Mouse (Mus musculus): ENCODE measurements around the gene Tulp1. TPM values are rescaled to one million over a fixed set of nuclear protein-coding genes. Genes with fewer than 3 reads are reported as not detected.

The Tulp1 gene
- polyA plus RNA-seq, 1 experiment from 2014 or later: 9.3 TPM

DNA sequence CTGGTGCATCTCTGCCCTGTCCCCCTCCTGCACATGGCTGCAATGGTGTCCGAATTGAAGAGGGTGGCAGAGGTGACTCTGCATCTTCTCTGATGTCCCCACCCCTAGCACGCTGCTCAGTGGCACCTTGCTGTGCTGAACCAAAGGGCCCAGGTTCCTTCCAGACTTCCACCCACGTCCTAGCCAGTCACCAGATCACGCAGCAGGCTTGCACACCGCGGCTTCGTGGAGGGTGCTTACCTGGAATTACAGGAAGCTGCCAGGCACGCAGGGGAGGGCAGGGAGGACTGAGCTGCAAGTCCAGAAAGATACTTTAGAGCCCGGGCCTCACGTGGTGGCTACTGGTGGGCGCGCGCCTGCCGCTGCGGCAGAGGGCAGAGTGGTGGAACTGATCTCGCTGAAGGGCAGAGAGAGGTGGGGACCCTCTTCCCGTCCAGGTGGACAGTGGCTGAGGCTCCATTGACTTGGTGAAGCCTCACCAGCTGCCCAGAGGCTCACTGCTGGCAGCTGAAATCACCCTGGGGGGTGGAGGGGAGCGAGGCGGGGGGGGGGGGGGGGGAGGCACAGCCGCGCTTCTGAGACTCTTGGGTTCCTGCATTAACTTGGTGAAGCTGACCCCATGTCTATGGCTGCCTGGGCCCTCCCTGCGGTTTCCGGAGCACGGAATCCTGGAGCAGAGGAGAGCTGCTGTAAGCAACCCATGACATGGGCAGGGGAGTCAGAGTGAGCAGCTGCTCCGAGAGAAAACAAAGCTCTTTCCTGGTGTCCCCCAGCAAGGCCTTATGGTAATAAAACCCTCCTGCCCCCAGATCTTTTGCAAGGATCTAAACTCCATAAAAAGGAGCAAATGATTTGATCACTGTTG is 26.8 kb upstream of the Tulp1 start:
- peaks cover 13% of the 10 kb centered on the region; the same call in 1 of the 2 replicates for H3K27me3 ChIP-seq
- peak overlapping the region; percentile 30 for H3K4me2 ChIP-seq (replicated peaks)
- no peaks in the 10 kb centered on the region for H3K9me3 ChIP-seq
- H3K4me3 ChIP-seq: no peak overlapping the region
- 6% methylated on average over 21 of the region's 25 CpGs for WGBS
- ATAC-seq (ENCODE audit: insufficient number of reproducible peaks, insufficient read depth, low FRiP score, low TSS enrichment): no peak
- no peaks in the 10 kb centered on the region for H3K36me3 ChIP-seq
- H3K4me1 ChIP-seq: peaks cover 31% of the 10 kb centered on the region
- 0 out of 2 replicates have a peak overlapping the region, but pooled peaks have one; percentile 1 for H3K9ac ChIP-seq
- no peak overlapping the region for H3K27ac ChIP-seq

DNA sequence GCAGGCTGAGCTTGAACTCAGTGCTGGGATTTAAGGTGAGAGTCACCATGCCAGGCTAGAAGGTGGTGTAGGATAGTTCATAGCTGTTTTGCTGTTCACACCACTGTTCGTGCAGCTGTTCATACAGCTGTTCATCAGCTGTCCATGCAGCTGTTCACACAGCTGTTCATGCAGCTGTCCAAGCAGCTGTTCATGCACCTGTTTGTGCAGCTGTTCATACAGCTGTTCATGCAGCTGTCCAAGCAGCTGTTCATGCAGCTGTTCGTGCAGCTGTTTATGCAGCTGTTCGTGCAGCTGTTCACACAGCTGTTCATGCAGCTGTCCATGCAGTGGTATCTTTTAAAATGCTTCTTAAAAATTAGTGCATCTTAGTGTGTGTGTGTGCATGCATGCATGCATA is 23.5 kb upstream of the Tulp1 start:
- peaks cover 18% of the 10 kb centered on the region for H3K27me3 ChIP-seq
- no peaks in the 10 kb centered on the region for H3K36me3 ChIP-seq
- H3K9ac ChIP-seq: no peak overlapping the region
- H3K27ac ChIP-seq: no peak overlapping the region
- peaks cover 21% of the 10 kb centered on the region for H3K4me1 ChIP-seq
- ATAC-seq (ENCODE audit: insufficient number of reproducible peaks, insufficient read depth, low FRiP score, low TSS enrichment): no peak
- H3K9me3 ChIP-seq: no peaks in the 10 kb centered on the region
- no peak overlapping the region for H3K4me2 ChIP-seq (replicated peaks)
- H3K4me3 ChIP-seq: no peak overlapping the region
- 86% methylated on average over 3 of the region's 3 CpGs for WGBS

DNA sequence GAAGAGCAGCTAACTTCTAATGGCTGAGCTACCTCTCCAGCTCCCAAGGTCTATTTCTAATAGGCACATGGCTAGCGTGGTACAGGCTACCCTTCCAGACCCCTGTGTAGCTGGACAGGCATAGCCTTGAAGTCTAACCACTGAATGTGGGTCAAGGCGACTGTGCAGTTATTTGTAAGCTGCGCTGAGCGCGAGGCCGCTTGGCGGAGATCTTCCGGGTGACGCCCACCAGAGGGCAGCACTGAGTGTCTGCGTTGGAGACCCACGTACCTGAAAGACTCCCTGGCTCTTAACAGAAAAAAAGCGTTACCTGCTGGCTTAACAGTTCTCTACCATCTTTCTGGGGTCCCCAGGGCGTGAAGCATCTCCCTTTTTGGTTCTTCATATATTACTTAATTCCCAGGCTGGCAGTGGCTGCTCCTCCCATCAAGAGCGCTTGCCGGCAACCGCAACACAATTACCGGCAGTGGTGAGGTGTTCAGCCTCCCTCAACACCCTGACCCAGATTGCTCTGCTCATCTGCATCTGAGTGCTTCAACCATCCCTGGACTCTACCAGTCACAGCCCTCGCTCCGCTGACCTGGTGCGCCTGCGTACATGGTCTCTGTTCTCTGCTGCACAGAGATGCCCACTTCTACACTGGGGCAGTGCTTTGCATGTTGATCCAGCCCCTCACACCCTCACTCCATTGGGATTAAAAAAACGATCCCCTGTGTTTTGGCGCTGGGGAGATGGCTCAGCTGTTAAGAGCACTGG is 21.3 kb upstream of the Tulp1 start:
- H3K4me3 ChIP-seq: no peak overlapping the region
- no peak for ATAC-seq (ENCODE audit: insufficient number of reproducible peaks, insufficient read depth, low FRiP score, low TSS enrichment)
- H3K9me3 ChIP-seq: no peaks in the 10 kb centered on the region
- peaks cover 5% of the 10 kb centered on the region; the same call in 1 of the 2 replicates for H3K4me1 ChIP-seq
- peak overlapping the region; percentile 38 for H3K4me2 ChIP-seq (replicated peaks)
- no peaks in the 10 kb centered on the region for H3K36me3 ChIP-seq
- no peak overlapping the region for H3K9ac ChIP-seq
- peaks cover 18% of the 10 kb centered on the region for H3K27me3 ChIP-seq
- no peak overlapping the region for H3K27ac ChIP-seq
- 6% methylated on average over 23 of the region's 23 CpGs for WGBS

DNA sequence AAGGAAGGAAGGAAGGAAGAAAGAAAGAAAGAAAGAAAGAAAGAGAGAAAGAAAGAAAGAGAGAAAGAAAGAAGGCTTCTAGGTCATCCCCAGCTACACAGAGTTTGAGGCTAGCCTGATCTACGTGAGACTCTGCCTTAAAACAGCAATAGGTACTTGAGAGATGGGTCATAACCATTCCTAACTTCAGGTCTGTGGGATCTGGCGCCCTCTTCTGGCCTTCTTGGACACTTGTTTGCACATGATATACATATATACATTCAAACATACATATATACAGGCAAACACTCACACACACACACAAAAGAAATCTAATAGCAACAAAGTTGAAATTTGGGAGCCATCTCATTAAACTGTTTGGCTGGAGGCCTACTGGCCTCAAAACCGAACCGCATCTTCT is 19.3 kb upstream of the Tulp1 start:
- no peaks in the 10 kb centered on the region for H3K36me3 ChIP-seq
- H3K9me3 ChIP-seq: no peaks in the 10 kb centered on the region
- no peak overlapping the region for H3K9ac ChIP-seq
- H3K27ac ChIP-seq: no peak overlapping the region
- H3K4me3 ChIP-seq: no peak overlapping the region
- H3K27me3 ChIP-seq: peaks cover 18% of the 10 kb centered on the region
- ATAC-seq (ENCODE audit: insufficient number of reproducible peaks, insufficient read depth, low FRiP score, low TSS enrichment): no peak
- H3K4me1 ChIP-seq: peaks cover 11% of the 10 kb centered on the region; the same call in 1 of the 2 replicates
- WGBS: 63% methylated on average over 4 of the region's 4 CpGs
- H3K4me2 ChIP-seq (replicated peaks): no peak overlapping the region

DNA sequence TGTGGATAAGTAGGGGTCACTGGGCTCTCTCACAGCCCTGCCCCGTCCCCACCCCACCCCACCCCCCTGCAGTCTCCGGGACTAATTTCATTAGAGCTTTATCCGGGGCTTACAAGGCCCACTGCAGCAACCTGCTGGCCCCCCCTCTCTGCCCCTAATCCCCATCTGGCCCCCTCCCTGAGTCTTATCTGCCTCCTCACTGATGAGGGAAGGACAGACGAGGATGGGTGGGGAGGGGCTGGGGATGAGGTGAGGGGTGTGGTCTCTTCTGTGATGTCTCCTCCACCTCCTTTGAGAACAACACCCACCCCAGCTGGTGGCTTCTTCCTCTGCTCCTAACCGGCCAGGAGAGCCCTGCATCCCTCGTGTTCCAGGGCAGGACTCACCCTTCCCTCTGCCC is 15.2 kb upstream of the Tulp1 start:
- ATAC-seq (ENCODE audit: insufficient number of reproducible peaks, insufficient read depth, low FRiP score, low TSS enrichment): no peak
- no peak overlapping the region for H3K27ac ChIP-seq
- no peak overlapping the region for H3K4me3 ChIP-seq
- no peak overlapping the region for H3K9ac ChIP-seq
- H3K27me3 ChIP-seq: peaks cover 7% of the 10 kb centered on the region
- WGBS: 4% methylated on average over 6 of the region's 6 CpGs
- H3K36me3 ChIP-seq: no peaks in the 10 kb centered on the region
- 0 out of 2 replicates have a peak, but pooled peaks cover 6% of the 10 kb centered on the region for H3K4me1 ChIP-seq
- no peak overlapping the region for H3K4me2 ChIP-seq (replicated peaks)
- H3K9me3 ChIP-seq: no peaks in the 10 kb centered on the region

DNA sequence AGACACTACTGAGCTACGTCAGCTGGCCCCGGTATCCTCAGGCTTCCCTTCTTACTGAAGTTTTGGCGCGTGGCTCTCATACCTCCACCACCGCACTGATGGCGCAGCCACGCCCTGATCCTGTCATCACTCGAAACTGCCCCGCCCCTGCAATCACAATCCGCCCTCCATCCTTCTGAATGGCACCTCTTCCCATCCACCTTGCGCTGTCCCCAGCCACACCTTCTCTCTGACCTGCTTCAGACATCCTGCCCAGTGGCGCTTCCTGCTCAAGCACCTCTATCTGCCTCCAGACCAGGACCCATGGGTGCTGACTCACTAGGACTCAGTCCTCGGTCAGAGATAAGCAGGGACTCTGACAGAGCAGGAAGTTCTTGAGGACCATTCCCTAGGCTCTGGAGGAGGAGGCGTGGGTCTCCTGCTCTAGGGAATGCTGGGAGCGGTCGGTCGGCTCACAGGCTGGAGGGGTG is 10.6 kb upstream of the Tulp1 start:
- no peak overlapping the region for H3K27ac ChIP-seq
- peaks cover 24% of the 10 kb centered on the region for H3K27me3 ChIP-seq
- H3K9ac ChIP-seq: no peak overlapping the region
- H3K4me1 ChIP-seq: peaks cover 10% of the 10 kb centered on the region; the same call in 1 of the 2 replicates
- H3K9me3 ChIP-seq: no peaks in the 10 kb centered on the region
- 17% methylated on average over 17 of the region's 17 CpGs for WGBS
- H3K4me3 ChIP-seq: no peak overlapping the region
- H3K4me2 ChIP-seq (replicated peaks): no peak overlapping the region
- peak; percentile 22; the same call in 1 of the 2 replicates for ATAC-seq (ENCODE audit: insufficient number of reproducible peaks, insufficient read depth, low FRiP score, low TSS enrichment)
- no peaks in the 10 kb centered on the region for H3K36me3 ChIP-seq

DNA sequence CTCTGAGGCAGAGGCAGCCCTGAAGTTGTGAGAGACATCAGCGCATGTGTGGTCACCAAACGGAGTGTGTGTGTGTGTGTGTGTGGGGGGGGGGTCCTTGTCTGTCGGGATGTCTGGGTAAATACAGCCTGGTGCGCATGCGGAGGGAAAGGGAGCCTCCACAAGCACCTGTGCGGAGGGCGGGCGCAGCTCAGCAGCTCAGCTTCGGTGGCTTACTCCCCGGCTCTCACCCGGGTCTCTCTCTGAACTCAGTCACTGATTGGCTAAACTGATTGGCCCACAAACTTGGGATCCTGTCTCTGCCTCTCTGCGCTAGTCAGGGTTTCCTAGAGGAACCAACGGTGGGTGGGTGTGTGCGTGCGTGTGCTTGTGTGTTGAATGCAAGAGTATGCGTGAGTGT is 9.5 kb upstream of the Tulp1 start:
- Histone ChIP-seq H3K4me1 (peaks cover 4% of the 10 kb centered on the region; the same call in 1 of the 2 replicates), H3K27ac (no peak overlapping the region), H3K27me3 (peaks cover 24% of the 10 kb centered on the region), H3K4me2 (replicated peaks) (0 out of 2 replicates have a peak overlapping the region, but pooled peaks have one; percentile 13), H3K9me3 (no peaks in the 10 kb centered on the region), H3K36me3 (no peaks in the 10 kb centered on the region), H3K4me3 (no peak overlapping the region), H3K9ac (0 out of 2 replicates have a peak overlapping the region, but pooled peaks have one; percentile 15)
- WGBS: 22% methylated on average over 16 of the region's 16 CpGs
- ATAC-seq (ENCODE audit: insufficient number of reproducible peaks, insufficient read depth, low FRiP score, low TSS enrichment): no peak

DNA sequence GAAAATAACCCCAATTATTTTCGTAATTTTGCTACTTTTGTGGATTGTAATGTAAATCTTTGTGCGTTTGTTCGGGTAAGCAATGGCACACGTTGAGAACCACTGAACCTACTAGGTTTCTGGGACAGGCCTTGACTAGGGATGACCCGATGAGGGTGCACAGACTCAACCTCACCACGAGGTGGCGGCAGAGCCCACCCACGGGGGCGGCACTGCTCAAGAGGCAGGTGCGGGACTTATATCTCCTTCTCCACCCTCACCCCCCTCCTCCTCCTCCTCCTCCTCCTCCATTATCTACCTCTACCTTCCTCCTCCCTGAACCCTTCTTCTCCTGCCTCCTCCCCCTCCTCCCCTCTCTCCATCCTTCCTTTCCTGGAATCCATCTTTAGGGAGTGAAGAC is 8.8 kb upstream of the Tulp1 start:
- Histone ChIP-seq H3K36me3 (no peaks in the 10 kb centered on the region), H3K4me1 (peaks cover 4% of the 10 kb centered on the region; the same call in 1 of the 2 replicates), H3K27me3 (peaks cover 24% of the 10 kb centered on the region), H3K9me3 (no peaks in the 10 kb centered on the region), H3K4me2 (replicated peaks) (no peak overlapping the region), H3K9ac (no peak overlapping the region), H3K4me3 (no peak overlapping the region), H3K27ac (no peak overlapping the region)
- no peak for ATAC-seq (ENCODE audit: insufficient number of reproducible peaks, insufficient read depth, low FRiP score, low TSS enrichment)
- 14% methylated on average over 10 of the region's 10 CpGs for WGBS

DNA sequence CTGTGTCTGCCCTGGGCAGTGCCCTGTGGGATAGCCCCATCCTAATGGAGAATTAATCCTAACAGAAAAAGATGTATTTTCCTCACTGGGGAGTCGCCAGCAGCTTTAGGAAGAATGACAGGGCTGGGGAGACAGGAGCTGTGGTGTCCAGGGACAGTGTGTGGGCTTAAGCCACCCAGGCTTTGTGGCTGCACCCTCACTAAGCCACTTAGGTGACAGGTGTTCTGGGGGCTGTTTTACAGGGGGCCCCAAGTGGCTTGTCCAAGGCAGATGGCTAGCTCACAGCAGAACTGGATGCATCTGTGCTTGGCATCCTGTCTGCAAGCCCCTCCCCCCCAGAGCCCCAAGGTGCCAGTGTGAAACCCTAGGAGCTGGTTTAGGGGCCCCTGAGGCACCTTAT is 6.9 kb upstream of the Tulp1 start:
- Histone ChIP-seq H3K4me2 (replicated peaks) (no peak overlapping the region), H3K9ac (no peak overlapping the region), H3K27ac (no peak overlapping the region), H3K9me3 (no peaks in the 10 kb centered on the region), H3K4me3 (no peak overlapping the region), H3K36me3 (no peaks in the 10 kb centered on the region), H3K27me3 (peaks cover 24% of the 10 kb centered on the region), H3K4me1 (peaks cover 4% of the 10 kb centered on the region; the same call in 1 of the 2 replicates)
- 73% methylated on average over 1 of the region's 1 CpGs for WGBS
- no peak for ATAC-seq (ENCODE audit: insufficient number of reproducible peaks, insufficient read depth, low FRiP score, low TSS enrichment)

DNA sequence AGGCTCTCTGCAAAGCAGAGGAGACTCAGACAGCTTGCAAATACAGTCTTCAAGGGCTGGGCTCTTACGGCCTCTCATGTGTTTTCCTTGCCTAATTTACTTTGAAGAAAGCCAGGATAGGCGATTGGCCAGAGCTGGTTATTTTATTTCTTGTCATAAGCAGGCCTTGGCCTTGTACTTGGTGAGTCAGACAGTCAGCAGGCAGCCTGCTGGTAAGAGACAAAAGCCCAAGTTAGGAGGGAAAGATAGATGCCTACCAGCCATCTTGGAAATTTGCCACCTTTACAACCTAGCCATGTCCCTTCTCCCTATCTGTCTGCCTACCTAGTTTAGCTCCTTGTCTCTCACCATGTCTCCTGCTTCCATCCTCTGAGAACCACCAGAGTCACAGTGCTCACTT is 6.3 kb upstream of the Tulp1 start:
- peaks cover 4% of the 10 kb centered on the region; the same call in 1 of the 2 replicates for H3K4me1 ChIP-seq
- H3K4me3 ChIP-seq: no peak overlapping the region
- peaks cover 24% of the 10 kb centered on the region for H3K27me3 ChIP-seq
- no peak for ATAC-seq (ENCODE audit: insufficient number of reproducible peaks, insufficient read depth, low FRiP score, low TSS enrichment)
- H3K9me3 ChIP-seq: no peaks in the 10 kb centered on the region
- H3K4me2 ChIP-seq (replicated peaks): no peak overlapping the region
- H3K36me3 ChIP-seq: no peaks in the 10 kb centered on the region
- 62% methylated on average over 2 of the region's 2 CpGs for WGBS
- H3K9ac ChIP-seq: no peak overlapping the region
- no peak overlapping the region; the same call in 1 of the 2 replicates for H3K27ac ChIP-seq

DNA sequence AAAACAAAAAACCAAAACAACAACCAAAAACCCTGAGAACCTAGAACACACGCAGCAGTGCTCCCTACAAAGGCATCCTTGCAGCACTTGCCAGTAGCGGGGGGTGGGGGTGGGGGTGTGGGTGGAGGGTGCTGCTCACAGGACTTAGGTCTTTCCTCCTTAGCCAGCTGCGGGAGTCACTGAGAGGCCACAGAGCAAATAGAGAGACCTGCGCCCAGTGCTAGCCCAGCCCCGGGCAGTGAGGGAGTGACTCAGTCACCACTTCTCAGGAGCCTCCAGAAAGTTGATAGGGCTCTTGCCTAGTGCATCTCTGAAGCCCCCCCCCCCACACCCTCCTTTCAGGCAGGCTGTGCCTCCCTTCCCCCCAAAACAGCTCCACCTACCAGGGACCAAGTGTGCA is 4.0 kb upstream of the Tulp1 start:
- no peak for ATAC-seq (ENCODE audit: insufficient number of reproducible peaks, insufficient read depth, low FRiP score, low TSS enrichment)
- no peak overlapping the region for H3K4me3 ChIP-seq
- no peak overlapping the region for H3K27ac ChIP-seq
- H3K36me3 ChIP-seq: no peaks in the 10 kb centered on the region
- WGBS: 81% methylated on average over 5 of the region's 5 CpGs
- H3K27me3 ChIP-seq: peaks cover 25% of the 10 kb centered on the region
- H3K9me3 ChIP-seq: no peaks in the 10 kb centered on the region
- H3K4me2 ChIP-seq (replicated peaks): no peak overlapping the region
- peaks cover 9% of the 10 kb centered on the region for H3K4me1 ChIP-seq
- no peak overlapping the region for H3K9ac ChIP-seq
